Mouse (Mus musculus) heart, embryonic 11.5 days (tissue): Measurements from ENCODE around the gene Spice1. TPM values are rescaled to one million over a fixed set of nuclear protein-coding genes. Genes with fewer than 3 reads are reported as not detected.
A peak's percentile ranks its signal among the peaks of the same experiment; 100 is the strongest.

Experiments
- ATAC-seq: fragments of 200-750 bp; cut with Nextera tagmentation; replicated peaks from 2 replicates; pipeline ENCODE4 v1.8.0; 2017; ENCODE audit warnings: moderate library complexity; ENCODE audit not compliant: insufficient number of reproducible peaks, low FRiP score, low TSS enrichment
- H3K27ac ChIP-seq: fragments of 300-500 bp; sonication (generic); 2 replicates; pipeline ENCODE4 v1.5.1; 2014; ENCODE audit warnings: mild to moderate bottlenecking, low read depth, low read length
- H3K27me3 ChIP-seq: fragments of 300-500 bp; sonication (generic); 2 replicates; pipeline ENCODE4 v1.6.1; 2014; ENCODE audit warnings: mild to moderate bottlenecking, low read length, mixed read lengths; ENCODE audit not compliant: control insufficient read depth, insufficient read depth
- H3K36me3 ChIP-seq: fragments of 300-500 bp; sonication (generic); 2 replicates; pipeline ENCODE4 v1.6.1; 2014; ENCODE audit warnings: mild to moderate bottlenecking, low read length, moderate library complexity, mixed read lengths; ENCODE audit not compliant: control insufficient read depth, insufficient read depth
- H3K4me1 ChIP-seq: fragments of 300-500 bp; sonication (generic); 2 replicates; pipeline ENCODE4 v1.6.1; 2014; ENCODE audit warnings: low read length; ENCODE audit not compliant: control insufficient read depth, insufficient read depth
- H3K4me2 ChIP-seq: fragments of 300-500 bp; sonication (generic); 2 replicates; pipeline ENCODE4 v1.6.1; 2014; ENCODE audit warnings: mild to moderate bottlenecking, moderate library complexity
- H3K4me3 ChIP-seq: fragments of 300-500 bp; sonication (generic); 2 replicates; pipeline ENCODE4 v1.5.1; 2014; ENCODE audit warnings: low read depth, low read length
- H3K9ac ChIP-seq: fragments of 300-500 bp; sonication (generic); 2 replicates; pipeline ENCODE4 v1.6.1; 2014; ENCODE audit warnings: mild to moderate bottlenecking, low read depth, low read length, moderate library complexity
- H3K9me3 ChIP-seq: fragments of 300-500 bp; sonication (generic); replicated peaks from 2 replicates; pipeline ENCODE4 v1.6.1; 2016; ENCODE audit warnings: low read length; ENCODE audit not compliant: control insufficient read depth
- WGBS: fragments of 180-500 bp; shearing (Covaris S2); extraction: QIAGEN DNeasy Blood & Tissue Kit; methylation state at CpG from one replicate; pipeline ENCODE4 v1.1.7; 2014; ENCODE audit not compliant: insufficient replicate concordance; 5-methylcytosine and 5-hydroxymethylcytosine counted together
- polyA plus RNA-seq: library from polyadenylated mRNA; unstranded; fragments of >200 nt; fragmentation: Nextera tagmentation; extraction: Ambion mirVana; gene quantifications from 2 replicates; pipeline ENCODE4 v1.2.1, GENCODE M21; 2014

Spice1 gene
- polyA plus RNA-seq, 1 experiment from 2014 or later, result 20.4 TPM

DNA sequence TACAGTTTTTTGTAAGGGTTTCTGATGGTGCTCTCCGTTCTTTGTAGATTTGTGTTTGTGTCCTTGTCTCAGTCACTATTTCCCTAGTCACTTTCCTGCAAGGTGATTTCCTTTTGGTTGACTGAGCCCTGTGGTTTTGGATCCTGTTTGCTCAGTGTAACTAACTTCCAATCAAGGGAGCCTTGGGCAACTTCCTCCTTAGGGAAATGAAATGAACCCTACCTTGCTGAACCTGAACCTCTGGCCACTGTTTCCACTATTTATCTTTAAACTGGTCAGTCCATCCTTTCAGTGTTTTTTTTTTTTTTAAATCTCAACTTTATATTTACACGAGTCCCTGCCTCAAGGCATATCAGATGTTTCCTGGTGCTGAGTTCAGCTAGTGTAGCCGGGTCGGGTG is 18.3 kb upstream of the Spice1 start:
- no peak for ATAC-seq
- Histone ChIP-seq H3K4me2 (no peak overlapping the region), H3K9ac (no peak overlapping the region), H3K4me1 (no peaks in the 10 kb centered on the region), H3K27me3 (peaks cover 25% of the 10 kb centered on the region), H3K36me3 (no peaks in the 10 kb centered on the region), H3K27ac (no peak overlapping the region), H3K9me3 (0 out of 2 replicates have a peak, but pooled peaks cover 2% of the 10 kb centered on the region), H3K4me3 (no peak overlapping the region)
- 49% methylated on average over 4 of the region's 4 CpGs for WGBS

DNA sequence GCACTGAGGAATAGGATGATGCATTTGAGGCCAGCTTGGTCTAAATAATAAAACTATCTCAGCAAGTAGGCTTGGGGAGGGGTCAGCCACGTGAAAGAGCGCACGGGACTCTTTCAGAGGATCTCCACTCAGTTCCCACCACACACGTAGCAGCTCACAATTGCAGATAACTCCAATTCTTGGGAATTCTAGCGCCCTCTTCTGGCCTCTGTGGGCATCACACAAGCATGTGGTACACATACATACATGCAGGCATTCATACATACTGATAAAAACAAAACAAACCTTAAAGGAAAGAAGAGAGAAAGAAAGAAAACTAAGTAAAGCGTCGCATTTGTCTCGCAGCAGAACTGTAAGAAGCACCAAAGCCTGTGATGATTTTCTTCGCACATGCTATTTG is 16.3 kb upstream of the Spice1 start:
- Histone ChIP-seq H3K27ac (no peak overlapping the region), H3K4me2 (no peak overlapping the region), H3K4me1 (no peaks in the 10 kb centered on the region), H3K9ac (no peak overlapping the region), H3K36me3 (no peaks in the 10 kb centered on the region), H3K9me3 (0 out of 2 replicates have a peak, but pooled peaks cover 2% of the 10 kb centered on the region), H3K4me3 (no peak overlapping the region), H3K27me3 (peaks cover 32% of the 10 kb centered on the region)
- no peak for ATAC-seq
- 75% methylated on average over 9 of the region's 9 CpGs for WGBS

DNA sequence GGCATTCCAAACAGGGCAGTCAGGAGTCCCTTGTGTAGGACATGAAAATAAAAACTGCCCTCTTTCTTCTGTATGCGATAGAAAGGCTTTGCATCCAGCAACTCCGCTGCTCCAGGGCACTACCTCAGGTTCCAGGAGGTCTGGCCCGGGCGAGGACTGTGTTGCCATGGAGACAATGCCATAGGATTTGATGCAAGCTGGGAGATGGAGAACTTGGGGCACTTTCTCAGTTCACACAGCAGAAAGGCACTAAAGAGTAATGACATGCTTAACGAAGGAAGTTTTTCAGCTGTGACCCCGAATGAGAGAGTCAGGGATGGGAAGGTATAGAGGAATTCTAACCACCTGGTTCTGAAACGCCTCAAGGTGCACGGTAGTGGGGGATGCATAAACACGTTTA is 15.8 kb upstream of the Spice1 start:
- H3K27ac ChIP-seq, result no peak overlapping the region
- H3K9ac ChIP-seq, result no peak overlapping the region
- H3K4me2 ChIP-seq, result no peak overlapping the region
- H3K4me1 ChIP-seq, result no peaks in the 10 kb centered on the region
- H3K36me3 ChIP-seq, result no peaks in the 10 kb centered on the region
- H3K4me3 ChIP-seq, result no peak overlapping the region
- WGBS, result 24% methylated on average over 9 of the region's 9 CpGs
- H3K27me3 ChIP-seq, result peaks cover 32% of the 10 kb centered on the region
- 0 out of 2 replicates have a peak, but pooled peaks cover 2% of the 10 kb centered on the region for H3K9me3 ChIP-seq
- no peak for ATAC-seq

DNA sequence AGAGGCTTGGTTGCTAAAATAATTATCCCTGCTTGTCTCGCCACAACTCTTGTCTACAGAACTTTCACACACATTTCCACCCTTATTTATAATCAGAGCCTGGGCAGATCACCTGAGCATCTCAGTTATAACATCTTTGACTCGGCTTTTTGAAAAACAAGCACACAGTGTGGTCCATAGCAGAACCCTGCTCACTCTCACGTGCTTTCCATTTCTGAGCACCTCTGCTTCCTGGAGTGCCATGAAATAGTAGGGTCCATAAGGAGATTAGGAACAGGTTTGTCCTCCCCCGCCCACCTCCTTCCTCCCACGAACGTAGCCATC is 15.3 kb upstream of the Spice1 start:
- H3K9ac ChIP-seq, result peak overlapping the region; percentile 69
- no peaks in the 10 kb centered on the region for H3K4me1 ChIP-seq
- H3K27me3 ChIP-seq, result peaks cover 32% of the 10 kb centered on the region
- H3K4me2 ChIP-seq, result peak overlapping the region; percentile 99
- H3K9me3 ChIP-seq, result 0 out of 2 replicates have a peak, but pooled peaks cover 2% of the 10 kb centered on the region
- no peak for ATAC-seq
- H3K36me3 ChIP-seq, result no peaks in the 10 kb centered on the region
- peak overlapping the region; percentile 66 for H3K4me3 ChIP-seq
- 15% methylated on average over 6 of the region's 6 CpGs for WGBS
- H3K27ac ChIP-seq, result no peak overlapping the region

DNA sequence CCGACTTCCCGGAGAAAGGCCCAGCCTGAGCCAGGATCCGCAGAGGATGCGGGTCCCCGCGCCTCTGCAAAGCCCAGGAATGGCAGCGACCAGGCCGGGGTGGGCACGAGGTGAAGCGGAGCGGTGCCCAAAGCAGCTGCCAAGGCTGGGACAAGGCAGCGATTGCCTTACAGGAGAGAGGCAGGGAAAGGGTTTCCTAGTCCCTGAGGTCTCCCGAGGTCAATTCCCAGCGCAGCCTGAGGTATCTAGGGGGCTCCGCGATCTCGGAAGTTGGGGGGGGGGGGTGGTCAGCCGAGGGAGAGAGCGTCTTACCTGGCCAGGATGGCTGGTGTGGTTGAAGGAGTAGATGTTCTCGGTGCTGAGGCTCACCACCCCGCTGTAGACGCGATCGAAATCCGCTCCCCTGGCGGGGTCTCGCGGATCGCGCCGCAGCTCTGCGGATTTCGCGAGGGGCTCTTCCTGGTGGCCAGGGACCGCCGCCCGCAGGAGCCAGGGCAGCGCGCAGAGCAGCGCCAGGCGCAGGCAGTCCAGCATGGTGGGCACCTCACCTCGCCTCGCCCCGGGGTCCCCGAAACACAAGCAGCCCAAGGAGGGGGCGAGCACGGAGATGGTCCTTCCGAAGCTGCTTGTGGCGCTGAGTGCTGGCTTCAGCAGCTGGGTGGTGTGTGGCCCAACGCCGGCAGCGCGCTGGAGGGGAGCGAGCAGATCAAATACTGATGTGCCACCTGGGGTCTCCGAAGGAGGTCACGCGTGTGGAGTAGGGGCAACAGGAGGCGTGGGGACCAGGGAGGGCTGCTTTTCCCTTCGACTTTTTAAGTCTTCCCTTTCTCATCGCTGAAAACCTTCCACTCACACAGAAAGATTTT is 14.7 kb upstream of the Spice1 start:
- under 1% methylated on average over 58 of the region's 60 CpGs for WGBS
- H3K27me3 ChIP-seq, result peaks cover 32% of the 10 kb centered on the region
- no peak for ATAC-seq
- no peaks in the 10 kb centered on the region for H3K36me3 ChIP-seq
- 0 out of 2 replicates have a peak, but pooled peaks cover 2% of the 10 kb centered on the region for H3K9me3 ChIP-seq
- H3K4me1 ChIP-seq, result no peaks in the 10 kb centered on the region
- H3K4me2 ChIP-seq, result peak overlapping the region; percentile 99
- H3K9ac ChIP-seq, result peak overlapping the region; percentile 69
- peak overlapping the region; percentile 66 for H3K4me3 ChIP-seq
- no peak overlapping the region for H3K27ac ChIP-seq

DNA sequence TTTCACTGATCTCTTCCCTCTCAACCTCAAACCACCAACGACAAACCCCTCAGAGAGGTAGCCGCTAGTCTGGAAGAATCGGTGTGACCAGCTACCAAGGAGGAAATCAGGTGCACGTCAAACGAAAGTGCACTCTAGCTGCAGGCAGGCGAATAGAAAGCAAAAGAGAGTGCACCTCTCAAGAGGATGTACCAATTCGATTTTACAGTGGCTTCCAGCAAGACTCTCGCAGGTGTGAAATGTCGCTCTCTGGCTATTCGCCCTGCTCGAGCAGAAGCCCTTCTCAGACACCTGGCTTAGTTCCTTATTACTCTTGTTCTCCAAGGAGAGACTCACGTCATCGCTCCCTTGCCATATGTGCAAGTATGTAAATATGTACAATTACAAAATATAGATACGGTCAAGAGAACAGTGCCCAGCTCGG is 14.0 kb upstream of the Spice1 start, which contains the start of gene Sidt1:
Sidt1 (minus strand) TSS at position 336 of the 424 bp plus-strand sequence.
- Histone ChIP-seq H3K9ac (peak within 1 kb of the TSS; percentile 69), H3K27me3 (peaks cover 32% of the 10 kb centered on the region), H3K27ac (no peak within 1 kb of the TSS), H3K4me1 (no peaks in the 10 kb centered on the region), H3K4me2 (peak within 1 kb of the TSS; percentile 99), H3K36me3 (no peaks in the 10 kb centered on the region), H3K4me3 (peak within 1 kb of the TSS; percentile 66), H3K9me3 (0 out of 2 replicates have a peak, but pooled peaks cover 2% of the 10 kb centered on the region)
- no peak for ATAC-seq
- WGBS, result 8% methylated on average over 15 of the region's 15 CpGs

DNA sequence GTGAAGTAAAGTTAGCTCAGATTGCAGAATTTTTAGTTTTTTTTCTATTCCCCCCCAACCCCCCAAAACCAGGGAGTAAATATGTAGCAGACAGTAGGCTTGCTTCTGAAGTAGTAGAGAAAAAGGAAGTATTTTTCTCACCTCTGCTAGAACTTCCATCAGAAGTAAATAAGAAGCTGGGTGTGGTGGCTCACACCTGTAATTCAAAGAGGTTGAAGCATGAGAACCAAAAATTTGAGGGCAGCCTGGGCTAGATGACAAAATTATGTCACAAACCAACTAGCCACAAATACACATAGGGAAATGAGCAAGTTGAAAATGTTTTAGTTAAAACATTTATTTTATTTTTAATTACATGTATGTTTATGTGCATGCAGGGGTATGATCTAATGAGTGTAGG is 9.4 kb upstream of the Spice1 start:
- Histone ChIP-seq H3K4me2 (no peak overlapping the region), H3K27ac (no peak overlapping the region), H3K4me1 (no peaks in the 10 kb centered on the region), H3K36me3 (no peaks in the 10 kb centered on the region), H3K4me3 (no peak overlapping the region), H3K27me3 (peaks cover 14% of the 10 kb centered on the region), H3K9me3 (no peaks in the 10 kb centered on the region), H3K9ac (no peak overlapping the region)
- no peak for ATAC-seq

DNA sequence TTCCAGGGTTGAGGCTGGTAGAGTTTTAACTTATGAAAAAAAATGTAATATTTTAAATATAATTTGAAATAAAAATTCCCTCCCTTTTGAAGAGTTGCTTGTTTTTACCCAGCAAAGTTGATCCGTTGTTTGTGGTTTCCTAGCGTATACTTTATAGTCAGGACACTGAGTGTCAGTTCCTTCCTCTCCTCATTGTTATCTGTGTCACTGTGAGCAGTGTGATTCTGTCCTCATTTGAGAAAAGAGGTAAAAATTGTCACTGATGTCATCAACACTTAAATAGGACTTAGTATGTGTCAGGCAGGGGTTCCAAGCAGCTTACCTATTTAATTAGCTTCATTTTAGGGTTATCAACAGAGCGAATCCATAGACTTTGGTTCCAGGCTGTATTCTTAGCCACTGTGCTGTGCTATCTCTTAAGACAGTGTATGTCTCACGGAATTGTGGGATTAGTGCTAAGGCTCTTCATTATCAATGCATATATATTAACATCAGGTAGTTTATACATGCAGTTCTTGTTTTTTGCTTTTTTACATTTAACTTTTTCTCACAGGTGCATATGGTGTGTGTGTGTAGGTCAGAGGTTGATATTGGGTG is 3.0 kb downstream of the Spice1 start:
- no peak overlapping the region for H3K4me2 ChIP-seq
- H3K27ac ChIP-seq, result no peak overlapping the region
- 80% methylated on average over 4 of the region's 4 CpGs for WGBS
- H3K4me1 ChIP-seq, result peaks cover 6% of the 10 kb centered on the region; the same call in 1 of the 2 replicates
- H3K4me3 ChIP-seq, result no peak overlapping the region
- H3K9ac ChIP-seq, result no peak overlapping the region
- H3K36me3 ChIP-seq, result no peaks in the 10 kb centered on the region
- no peaks in the 10 kb centered on the region for H3K9me3 ChIP-seq
- no peak for ATAC-seq
- H3K27me3 ChIP-seq, result no peaks in the 10 kb centered on the region
